Mouse (Mus musculus): Measurements from ENCODE around the gene Nudt2. TPM values are rescaled to one million over a fixed set of nuclear protein-coding genes. Genes with fewer than 3 reads are reported as not detected.
"Not testable (repeated sequence)": the region's sequence is repeated elsewhere in the genome, so short reads cannot be mapped to it uniquely, and the experiment has no call there.

Gene Nudt2
- polyA plus RNA-seq (2016; fragmentation: Nextera tagmentation; extraction: Ambion mirVana), result 30.9 and 31.7 TPM in 2 replicates

GRCm38 (mm10) chr4:41464345-41465286 lies at the start of gene Nudt2, which contains the start of gene Kif24:
Gene Nudt2, plus strand, starts transcription at chr4:41465151.
Gene Kif24, minus strand, starts transcription at chr4:41464887.
- Histone ChIP-seq H3K9ac (peak within 1 kb of the TSS; percentile 85), H3K4me2 (peak within 1 kb of the TSS; percentile 79), H3K4me1 (peaks cover 30% of the 10 kb centered on the region), H3K27me3 (replicated peaks) (no peaks in the 10 kb centered on the region), H3K36me3 (peaks cover 26% of the 10 kb centered on the region), H3K27ac (peak within 1 kb of the TSS; percentile 90), H3K4me3 (peak within 1 kb of the TSS; percentile 86), H3K9me3 (replicated peaks) (no peaks in the 10 kb centered on the region)
- under 1% methylated on average over 70 of the region's 70 CpGs for WGBS (ENCODE audit: insufficient replicate concordance)
- peak; percentile 96 for ATAC-seq

DNA sequence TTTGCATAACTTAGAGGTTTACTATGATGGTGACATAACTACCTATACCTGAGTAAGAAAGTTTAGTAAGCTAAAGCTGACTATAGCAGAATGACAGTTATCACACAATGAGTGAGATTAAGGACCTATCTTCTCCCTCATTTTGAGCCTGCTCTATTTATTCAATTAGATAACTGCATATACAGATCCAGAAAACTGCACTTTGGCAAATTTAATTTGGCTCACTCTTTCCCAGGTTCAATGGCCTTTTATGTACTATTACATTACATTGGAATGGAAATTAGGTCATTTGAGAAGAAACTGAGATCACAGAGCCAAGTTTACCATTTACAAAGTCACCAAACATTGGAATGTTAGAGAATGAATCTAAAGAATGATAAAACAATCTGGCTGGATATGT lies 48.0 kb upstream of the Nudt2 start:
- Histone ChIP-seq H3K9me3 (replicated peaks) (no peaks in the 10 kb centered on the region), H3K4me1 (no peaks in the 10 kb centered on the region), H3K36me3 (peaks cover 28% of the 10 kb centered on the region), H3K27ac (no peak overlapping the region), H3K9ac (no peak overlapping the region), H3K4me3 (no peak overlapping the region), H3K4me2 (no peak overlapping the region), H3K27me3 (replicated peaks) (no peaks in the 10 kb centered on the region)
- no peak for ATAC-seq

- Histone ChIP-seq H3K9me3 (replicated peaks) (no peaks in the 10 kb centered on the region), H3K4me2 (no peak overlapping the region), H3K36me3 (peaks cover 31% of the 10 kb centered on the region), H3K27ac (no peak overlapping the region), H3K9ac (no peak overlapping the region), H3K4me1 (peaks cover 12% of the 10 kb centered on the region), H3K27me3 (replicated peaks) (no peaks in the 10 kb centered on the region), H3K4me3 (no peak overlapping the region)
- 77% methylated on average over 5 of the region's 5 CpGs for WGBS (ENCODE audit: insufficient replicate concordance)
- ATAC-seq, result no peak
Measured at GRCm38 (mm10) chr4:41438931-41439330, 26.0 kb upstream of the Nudt2 start.

DNA sequence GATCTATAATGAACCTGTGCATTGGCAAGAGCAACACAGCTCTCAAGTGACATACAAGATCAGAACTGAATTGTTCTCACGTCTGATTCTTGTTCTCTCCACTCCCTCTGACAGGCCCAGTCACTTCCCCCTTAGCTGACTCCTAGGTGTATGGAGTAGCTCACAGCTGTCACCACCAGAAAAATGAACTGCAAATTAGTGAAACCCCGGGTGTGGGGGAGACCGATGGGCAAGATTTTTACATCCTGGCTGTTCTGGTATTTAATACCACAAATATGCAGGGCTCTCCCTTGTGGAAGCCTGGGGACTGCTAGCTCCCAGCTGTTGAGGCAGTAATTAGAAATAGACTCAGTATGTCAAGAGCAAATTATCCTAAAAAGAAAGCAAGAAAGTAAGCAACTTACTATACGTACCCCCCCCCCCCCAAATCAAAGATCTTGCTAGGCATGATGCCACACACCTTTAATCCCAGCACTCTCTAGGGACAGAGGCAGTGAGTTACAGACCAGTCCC lies 22.1 kb upstream of the Nudt2 start:
- peaks cover 6% of the 10 kb centered on the region; the same call in 1 of the 2 replicates for H3K4me1 ChIP-seq
- no peak overlapping the region for H3K4me2 ChIP-seq
- H3K9me3 ChIP-seq (replicated peaks), result no peaks in the 10 kb centered on the region
- H3K36me3 ChIP-seq, result peaks cover 37% of the 10 kb centered on the region
- no peaks in the 10 kb centered on the region for H3K27me3 ChIP-seq (replicated peaks)
- no peak overlapping the region for H3K27ac ChIP-seq
- no peak for ATAC-seq
- no peak overlapping the region for H3K4me3 ChIP-seq
- WGBS (ENCODE audit: insufficient replicate concordance), result 66% methylated on average over 4 of the region's 4 CpGs
- H3K9ac ChIP-seq, result no peak overlapping the region

- Histone ChIP-seq H3K9me3 (replicated peaks) (no peaks in the 10 kb centered on the region), H3K9ac (no peak overlapping the region), H3K36me3 (peaks cover 57% of the 10 kb centered on the region), H3K4me3 (no peak overlapping the region), H3K4me1 (no peaks in the 10 kb centered on the region), H3K27me3 (replicated peaks) (no peaks in the 10 kb centered on the region), H3K4me2 (no peak overlapping the region), H3K27ac (no peak overlapping the region)
- no peak for ATAC-seq
- WGBS (ENCODE audit: insufficient replicate concordance), result 86% methylated on average over 3 of the region's 3 CpGs
Measured at GRCm38 (mm10) chr4:41447595-41447994, 17.4 kb upstream of the Nudt2 start.

DNA sequence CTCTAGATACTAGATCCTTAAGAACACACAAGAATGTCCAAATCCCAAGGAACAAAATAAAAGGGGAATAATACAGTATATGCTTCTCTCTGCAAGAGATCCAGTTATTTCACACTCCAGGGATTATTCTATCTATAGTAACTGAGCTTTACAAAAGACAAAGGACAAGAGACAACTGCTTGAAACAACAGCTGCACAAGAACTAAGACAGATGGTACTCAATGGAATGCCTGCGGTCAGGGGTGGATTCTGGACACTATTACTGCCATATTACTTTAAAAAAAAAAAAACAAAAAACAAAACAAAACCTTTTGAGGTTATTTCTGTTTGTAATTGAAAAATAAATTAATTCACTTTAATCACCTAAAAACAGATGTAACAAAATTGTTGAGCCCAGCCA lies 4.3 kb upstream of the Nudt2 start:
- no peak overlapping the region for H3K9ac ChIP-seq
- ATAC-seq, result no peak

GRCm38 (mm10) chr4:41463051-41463738 lies 1.8 kb upstream of the Nudt2 start:
- peaks cover 30% of the 10 kb centered on the region for H3K4me1 ChIP-seq
- peak overlapping the region; percentile 79 for H3K4me2 ChIP-seq
- peak overlapping the region; percentile 85 for H3K9ac ChIP-seq
- 12% methylated on average over 3 of the region's 3 CpGs for WGBS (ENCODE audit: insufficient replicate concordance)
- H3K4me3 ChIP-seq, result peak overlapping the region; percentile 86
- not testable (repeated sequence) for H3K9me3 ChIP-seq (replicated peaks); ATAC-seq; H3K27me3 ChIP-seq (replicated peaks)
- H3K36me3 ChIP-seq, result peaks cover 26% of the 10 kb centered on the region
- H3K27ac ChIP-seq, result peak overlapping the region; percentile 90

More for the DNA sequence above, 4.3 kb upstream of the Nudt2 start:
- Histone ChIP-seq H3K4me2 (no peak overlapping the region), H3K9me3 (replicated peaks) (no peaks in the 10 kb centered on the region), H3K4me3 (no peak overlapping the region), H3K27ac (no peak overlapping the region), H3K27me3 (replicated peaks) (no peaks in the 10 kb centered on the region), H3K36me3 (peaks cover 22% of the 10 kb centered on the region), H3K4me1 (peaks cover 26% of the 10 kb centered on the region)
- WGBS (ENCODE audit: insufficient replicate concordance), result 98% methylated on average over 1 of the region's 1 CpGs

GRCm38 (mm10) chr4:41465287-41465665 lies 325 bp downstream of the Nudt2 start:
- 6% methylated on average over 17 of the region's 17 CpGs for WGBS (ENCODE audit: insufficient replicate concordance)
- H3K4me1 ChIP-seq, result peaks cover 30% of the 10 kb centered on the region
- H3K9ac ChIP-seq, result peak overlapping the region; percentile 78
- H3K27ac ChIP-seq, result peak overlapping the region; percentile 75
- no peaks in the 10 kb centered on the region for H3K9me3 ChIP-seq (replicated peaks)
- peak overlapping the region; percentile 86 for H3K4me3 ChIP-seq
- H3K4me2 ChIP-seq, result peak overlapping the region; percentile 77
- no peaks in the 10 kb centered on the region for H3K27me3 ChIP-seq (replicated peaks)
- ATAC-seq, result no peak
- H3K36me3 ChIP-seq, result peaks cover 20% of the 10 kb centered on the region

GRCm38 (mm10) chr4:41468396-41469080 lies 3.6 kb downstream of the Nudt2 start:
- Histone ChIP-seq H3K27ac (no peak overlapping the region), H3K4me2 (no peak overlapping the region), H3K9me3 (replicated peaks) (no peaks in the 10 kb centered on the region), H3K36me3 (peaks cover 3% of the 10 kb centered on the region; the same call in 1 of the 2 replicates), H3K4me1 (peaks cover 12% of the 10 kb centered on the region), H3K9ac (no peak overlapping the region), H3K4me3 (no peak overlapping the region), H3K27me3 (replicated peaks) (no peaks in the 10 kb centered on the region)
- no peak for ATAC-seq
- 51% methylated on average over 17 of the region's 17 CpGs for WGBS (ENCODE audit: insufficient replicate concordance)

- 58% methylated on average over 10 of the region's 10 CpGs for WGBS (ENCODE audit: insufficient replicate concordance)
- Histone ChIP-seq H3K4me3 (no peak overlapping the region), H3K9ac (no peak overlapping the region), H3K27me3 (replicated peaks) (no peaks in the 10 kb centered on the region), H3K27ac (no peak overlapping the region), H3K4me2 (no peak overlapping the region), H3K36me3 (peaks cover 3% of the 10 kb centered on the region; the same call in 1 of the 2 replicates), H3K4me1 (peaks cover 8% of the 10 kb centered on the region), H3K9me3 (replicated peaks) (no peaks in the 10 kb centered on the region)
- no peak for ATAC-seq
Measured at GRCm38 (mm10) chr4:41469199-41469598, 4.2 kb downstream of the Nudt2 start.

DNA sequence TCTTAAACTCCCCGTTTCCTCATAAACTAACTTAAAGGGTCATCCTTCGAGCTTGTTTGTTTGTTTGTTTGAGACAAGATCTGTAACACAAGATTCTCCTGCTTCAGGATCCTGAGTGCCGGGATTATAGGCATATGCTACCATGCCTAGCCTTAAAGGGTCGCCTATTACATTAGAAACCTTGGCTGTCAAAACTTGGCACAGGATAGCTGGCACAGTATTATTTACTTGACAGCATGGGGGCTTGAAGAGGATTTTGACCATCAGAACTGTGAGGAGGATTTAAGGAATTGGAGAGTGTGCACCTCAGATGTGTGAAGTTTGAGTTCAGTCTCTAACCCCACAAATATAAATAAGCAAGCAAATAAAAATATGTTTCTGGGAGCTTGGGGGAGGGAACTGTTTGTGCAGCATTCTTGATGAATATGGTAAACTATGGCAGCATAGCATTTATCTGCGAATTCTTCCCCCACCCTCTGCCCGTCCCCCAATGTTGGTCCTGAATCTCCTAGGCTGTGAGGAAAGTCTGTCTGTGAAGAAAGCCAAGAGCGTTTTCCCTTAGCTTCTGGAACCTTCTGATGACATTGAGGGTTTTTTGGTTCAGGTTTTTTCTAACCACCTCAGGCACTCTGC lies 5.2 kb downstream of the Nudt2 start:
- peaks cover 3% of the 10 kb centered on the region; the same call in 1 of the 2 replicates for H3K36me3 ChIP-seq
- 60% methylated on average over 7 of the region's 7 CpGs for WGBS (ENCODE audit: insufficient replicate concordance)
- no peak overlapping the region for H3K27ac ChIP-seq
- ATAC-seq, result no peak
- H3K4me1 ChIP-seq, result peaks cover 8% of the 10 kb centered on the region
- no peaks in the 10 kb centered on the region for H3K9me3 ChIP-seq (replicated peaks)
- no peak overlapping the region for H3K4me2 ChIP-seq
- H3K9ac ChIP-seq, result no peak overlapping the region
- no peak overlapping the region for H3K4me3 ChIP-seq
- no peaks in the 10 kb centered on the region for H3K27me3 ChIP-seq (replicated peaks)
